Mouse (Mus musculus): ENCODE data around the gene Slfn9. TPM values are rescaled to one million over a fixed set of nuclear protein-coding genes. Genes with fewer than 3 reads are reported as not detected.

The Slfn9 gene
- total and polyA plus RNA-seq, 3 experiments, result 0.20 to 0.99 (median 0.82) TPM

DNA sequence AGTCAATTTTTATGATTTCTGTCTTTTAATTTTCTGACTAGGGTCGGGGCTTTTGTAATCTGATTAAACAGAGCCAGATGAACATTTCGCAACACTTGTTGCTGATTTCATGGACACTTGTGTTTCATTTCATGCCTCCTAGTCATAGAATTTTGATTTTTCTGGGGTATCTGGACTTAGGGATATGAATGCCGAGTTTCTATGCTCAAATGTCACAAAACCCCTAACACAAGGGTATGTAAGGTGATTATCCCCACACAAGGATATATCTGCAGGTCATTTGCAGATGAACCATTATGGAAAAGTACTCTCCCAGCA is 62.0 kb downstream of the Slfn9 start:
- DNase-seq, result no peak
- TF ChIP-seq CTCF (IDR thresholded peaks at IDR 0.05) (no peak), POLR2A (IDR thresholded peaks at IDR 0.05; ENCODE audit: insufficient read depth, low read depth, low read length) (no peak), EP300 (IDR thresholded peaks at IDR 0.05; ENCODE audit: insufficient read depth, low read depth, low read length) (no peak)
- WGBS, result 75% methylated on average over 3 of the region's 3 CpGs
- Histone ChIP-seq H3K4me3 (no peak overlapping the region), H3K36me3 (ENCODE audit: control insufficient read depth, insufficient read depth, low read length) (no peaks in the 10 kb centered on the region; the same call in 1 of the 2 replicates), H3K27ac (no peak overlapping the region), H3K4me1 (ENCODE audit: control insufficient read depth, insufficient read depth, low read length) (peaks cover 7% of the 10 kb centered on the region), H3K9ac (ENCODE audit: low read depth, low read length) (no peak overlapping the region), H3K79me2 (replicated peaks; ENCODE audit: control insufficient read depth, insufficient read depth, low read length) (peaks cover under 1% of the 10 kb centered on the region; the same call in 1 of the 2 replicates), H3K27me3 (ENCODE audit: control insufficient read depth, insufficient read depth, low read length) (no peaks in the 10 kb centered on the region)
- intact Hi-C loops (cut with DNase I), result loop anchor here (2.0 kb wide), 1 partner anchor 15 kb away; no protein-coding TSS in a partner anchor

DNA sequence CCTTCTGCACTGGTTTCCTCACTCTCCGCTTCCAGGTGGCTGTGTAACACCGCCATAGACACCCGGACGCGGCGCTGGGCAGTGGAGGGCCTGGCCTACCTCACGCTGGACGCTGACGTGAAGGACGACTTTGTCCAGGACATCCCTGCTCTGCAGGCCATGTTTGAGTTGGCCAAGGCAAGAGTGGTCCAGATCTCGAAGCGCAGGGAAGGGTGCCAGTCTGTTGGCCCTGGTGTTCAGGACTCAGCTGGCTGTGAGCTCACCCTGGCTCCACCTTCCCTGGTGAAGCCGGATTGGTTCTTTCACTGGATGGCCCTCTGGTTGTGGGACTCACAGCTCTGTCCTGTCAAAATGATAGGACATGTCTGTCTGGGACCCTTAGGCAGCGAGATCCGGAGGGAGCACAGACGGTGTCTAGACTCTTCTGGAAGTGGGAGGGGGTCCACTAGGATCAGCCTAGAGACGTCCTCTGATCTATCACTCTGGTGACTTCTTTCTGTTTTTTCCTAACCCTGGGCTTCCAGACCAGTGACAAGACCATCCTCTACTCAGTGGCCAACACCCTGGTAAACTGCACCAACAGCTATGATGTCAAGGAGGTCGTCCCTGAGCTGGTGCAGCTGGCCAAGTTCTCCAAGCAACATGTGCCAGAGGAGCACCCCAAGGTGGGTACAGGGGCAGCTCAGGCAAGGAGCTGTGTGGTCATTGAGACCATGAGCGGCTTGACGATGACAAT is 62.6 kb downstream of the Slfn9 start:
- H3K4me1 ChIP-seq (ENCODE audit: control insufficient read depth, insufficient read depth, low read length), result peaks cover 5% of the 10 kb centered on the region
- TF ChIP-seq CTCF (IDR thresholded peaks at IDR 0.05) (no peak), EP300 (IDR thresholded peaks at IDR 0.05; ENCODE audit: insufficient read depth, low read depth, low read length) (no peak)
- H3K27me3 ChIP-seq (ENCODE audit: control insufficient read depth, insufficient read depth, low read length), result no peaks in the 10 kb centered on the region
- intact Hi-C loops (cut with DNase I), result loop anchor here (2.0 kb wide), 1 partner anchor 14 kb away; no protein-coding TSS in a partner anchor
- no peak overlapping the region for H3K4me3 ChIP-seq
- no peaks in the 10 kb centered on the region; the same call in 1 of the 2 replicates for H3K36me3 ChIP-seq (ENCODE audit: control insufficient read depth, insufficient read depth, low read length)
- H3K79me2 ChIP-seq (replicated peaks; ENCODE audit: control insufficient read depth, insufficient read depth, low read length), result no peaks in the 10 kb centered on the region
- H3K9ac ChIP-seq (ENCODE audit: low read depth, low read length), result no peak overlapping the region
- DNase-seq, result no peak
- H3K27ac ChIP-seq, result no peak overlapping the region
- 72% methylated on average over 20 of the region's 20 CpGs for WGBS

Small RNA genes within 50 kb of the gene (microRNA-seq; reads per million reads assigned to microRNA genes)
- gene Gm27598 (0 reads per million in 2 experiments), gene Mir7679 (0 reads per million in 2 experiments)

Other genes with a start within 250 kb of the Slfn9 start
- under 1 TPM; 0.21 to 0.41 TPM for gene Cct6b, start 227.5 kb downstream of the Slfn9 start, total RNA-seq (2021)
- 0.21 TPM in 1 of 2 replicates, not detected in the other for gene Cct6b, start 227.5 kb downstream of the Slfn9 start, polyA plus RNA-seq (2012; rRNA removed)
- 10 to 100 TPM; 12.8 to 15.1 TPM for gene Zfp830, start 227.5 kb downstream of the Slfn9 start, total RNA-seq (2021)
- gene Zfp830, start 227.5 kb downstream of the Slfn9 start, polyA plus RNA-seq (2012; rRNA removed), result 4.4 and 5.7 TPM in 2 replicates
- 10 to 100 TPM; 14.4 to 20.0 TPM for gene Lig3, start 210.7 kb downstream of the Slfn9 start, total RNA-seq (2021)
- gene Lig3, start 210.7 kb downstream of the Slfn9 start, polyA plus RNA-seq (2012; rRNA removed), result 9.2 and 15.5 TPM in 2 replicates
- 1 to 10 TPM; 4.0 to 4.3 TPM for gene Rffl, start 120.6 kb downstream of the Slfn9 start, total RNA-seq (2021)
- gene Rffl, start 120.6 kb downstream of the Slfn9 start, polyA plus RNA-seq (2012; rRNA removed), result 4.6 and 5.9 TPM in 2 replicates
- gene Rad51d, start 101.2 kb downstream of the Slfn9 start, total RNA-seq (2021), result 1 to 10 TPM; 8.5 to 9.5 TPM
- 8.6 and 10.1 TPM in 2 replicates for gene Rad51d, start 101.2 kb downstream of the Slfn9 start, polyA plus RNA-seq (2012; rRNA removed)
- gene Fndc8, start 99.7 kb downstream of the Slfn9 start, total RNA-seq (2021), result not detected
- gene Fndc8, start 99.7 kb downstream of the Slfn9 start, polyA plus RNA-seq (2012; rRNA removed), result 0.06 TPM in 1 of 2 replicates, not detected in the other
- 10 to 100 TPM in 1 of 2 experiments, 1 to 10 TPM in 1; 8.4 to 11.4 TPM for gene Nle1, start 83.4 kb downstream of the Slfn9 start, total RNA-seq (2021)
- gene Nle1, start 83.4 kb downstream of the Slfn9 start, polyA plus RNA-seq (2012; rRNA removed), result 17.7 and 24.0 TPM in 2 replicates
- 100 to 1,000 TPM; 167 to 190 TPM for gene Unc45b, start 81.3 kb downstream of the Slfn9 start, total RNA-seq (2021)
- 107 and 159 TPM in 2 replicates for gene Unc45b, start 81.3 kb downstream of the Slfn9 start, polyA plus RNA-seq (2012; rRNA removed)
- 10 to 100 TPM; 54.1 to 59.2 TPM for gene Slfn5, start 40.5 kb downstream of the Slfn9 start, total RNA-seq (2021)
- 17.9 and 41.8 TPM in 2 replicates for gene Slfn5, start 40.5 kb downstream of the Slfn9 start, polyA plus RNA-seq (2012; rRNA removed)
- gene Slfn8, start 29.0 kb upstream of the Slfn9 start, total RNA-seq (2021), result under 1 TPM; 0.47 to 0.91 TPM
- gene Slfn8, start 29.0 kb upstream of the Slfn9 start, polyA plus RNA-seq (2012; rRNA removed), result 0.51 and 0.82 TPM in 2 replicates
- gene Slfn2, start 73.3 kb upstream of the Slfn9 start, total RNA-seq (2021), result 1 to 10 TPM; 3.4 to 4.3 TPM
- gene Slfn2, start 73.3 kb upstream of the Slfn9 start, polyA plus RNA-seq (2012; rRNA removed), result 3.8 and 4.8 TPM in 2 replicates
- gene Slfn1, start 125.0 kb upstream of the Slfn9 start, total RNA-seq (2021), result under 1 TPM in 1 of 2 experiments, not detected in 1; 0.32 TPM
- gene Slfn1, start 125.0 kb upstream of the Slfn9 start, polyA plus RNA-seq (2012; rRNA removed), result 0.50 and 0.84 TPM in 2 replicates
- under 1 TPM; 0.14 to 0.18 TPM for gene Slfn4, start 183.4 kb upstream of the Slfn9 start, total RNA-seq (2021)
- gene Slfn4, start 183.4 kb upstream of the Slfn9 start, polyA plus RNA-seq (2012; rRNA removed), result 0.15 and 0.37 TPM in 2 replicates
- gene Slfn3, start 199.5 kb upstream of the Slfn9 start, total RNA-seq (2021), result 1 to 10 TPM; 2.0 to 3.5 TPM
- 0.72 and 1.9 TPM in 2 replicates for gene Slfn3, start 199.5 kb upstream of the Slfn9 start, polyA plus RNA-seq (2012; rRNA removed)

Measured in heart, adult 2 months (tissue).